Mouse (Mus musculus): ENCODE measurements around the gene Gimap5.

Gene Gimap5

DNA sequence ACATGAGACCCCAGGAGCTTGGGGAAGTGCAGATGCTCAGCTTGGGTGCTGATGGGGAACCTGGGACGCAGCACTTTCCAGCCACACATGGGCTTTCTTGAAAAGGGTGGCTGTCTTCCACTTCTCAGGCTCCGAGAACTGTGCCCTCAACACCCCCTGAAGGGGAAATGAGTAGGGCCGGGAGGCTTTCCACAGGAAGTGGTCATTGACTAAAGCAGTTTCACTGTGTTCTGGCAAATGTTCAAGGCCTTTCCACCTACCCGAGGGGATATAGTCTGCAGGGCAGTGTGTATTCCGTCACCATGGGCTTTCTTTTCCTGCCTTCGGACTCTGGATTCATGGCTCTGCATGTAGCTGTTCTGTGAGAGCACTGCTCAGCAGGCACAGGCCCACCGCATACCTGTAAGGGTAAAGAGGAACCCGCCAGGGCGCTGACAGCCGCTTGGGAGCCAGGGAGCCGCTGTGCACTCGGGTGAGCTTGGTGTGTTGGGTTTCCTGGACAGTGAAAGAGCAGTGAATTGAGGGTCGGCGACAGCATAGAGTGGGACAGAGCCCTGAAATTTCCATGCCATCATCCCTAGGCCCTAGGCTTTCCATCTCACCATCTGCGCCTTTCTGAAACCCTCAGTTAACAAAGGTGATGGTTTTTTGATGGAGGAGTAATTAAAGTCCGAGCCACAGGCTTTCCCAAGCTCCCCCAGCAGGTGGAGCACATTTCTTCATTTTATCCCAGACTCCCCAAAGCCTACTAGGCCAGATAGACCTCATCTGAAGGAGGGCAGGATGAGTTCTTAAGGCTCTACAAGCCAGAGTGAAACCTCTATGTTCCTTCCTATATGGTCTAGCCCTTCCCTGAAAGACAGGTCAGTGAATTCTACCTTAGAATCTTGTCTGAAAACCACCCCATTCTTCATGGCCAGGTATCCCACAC, at the start of gene Gimap5:
Gene Gimap5, plus strand, starts transcription at position 239 of the 931 bp plus-strand sequence.
- DNase-seq (ENCODE audit: low spot score in 2 of 2): peak; percentile 12 to 21

DNA sequence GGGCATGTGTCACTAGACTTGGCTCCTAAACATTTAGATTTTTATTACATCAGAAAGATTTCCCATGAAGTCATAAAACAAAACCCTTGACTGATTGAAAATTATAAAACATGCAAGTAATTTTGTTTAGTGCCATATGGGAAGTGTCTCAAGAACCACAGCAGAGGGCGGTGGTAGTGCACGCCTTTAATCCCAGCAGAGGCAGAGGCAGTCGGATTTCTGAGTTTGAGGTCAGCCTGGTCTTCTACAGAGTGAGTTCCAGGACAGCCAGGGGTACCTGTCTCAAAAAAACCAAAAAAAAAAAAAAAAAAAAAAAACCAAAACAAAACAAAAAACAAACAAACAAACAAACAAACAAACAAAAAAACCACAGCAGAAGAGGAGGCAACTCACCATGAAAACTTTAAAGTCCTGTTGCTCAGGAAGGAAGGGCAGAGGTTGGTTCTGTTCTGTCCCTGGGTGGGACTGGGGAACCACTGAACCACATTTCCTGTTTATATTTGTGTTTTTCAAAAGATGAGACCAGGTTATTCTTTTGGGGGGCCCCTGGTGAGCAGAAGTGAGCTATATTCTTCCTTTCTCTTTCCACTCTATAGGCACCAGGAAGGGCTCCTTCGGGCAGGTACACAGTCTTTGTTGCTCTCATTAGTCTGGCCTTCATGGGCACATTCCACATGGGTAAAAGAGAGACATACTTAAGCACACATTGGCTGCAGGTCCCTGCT, 49.0 kb upstream of the Gimap5 start:
- no peak for DNase-seq (ENCODE audit: low spot score in 2 of 2)

DNA sequence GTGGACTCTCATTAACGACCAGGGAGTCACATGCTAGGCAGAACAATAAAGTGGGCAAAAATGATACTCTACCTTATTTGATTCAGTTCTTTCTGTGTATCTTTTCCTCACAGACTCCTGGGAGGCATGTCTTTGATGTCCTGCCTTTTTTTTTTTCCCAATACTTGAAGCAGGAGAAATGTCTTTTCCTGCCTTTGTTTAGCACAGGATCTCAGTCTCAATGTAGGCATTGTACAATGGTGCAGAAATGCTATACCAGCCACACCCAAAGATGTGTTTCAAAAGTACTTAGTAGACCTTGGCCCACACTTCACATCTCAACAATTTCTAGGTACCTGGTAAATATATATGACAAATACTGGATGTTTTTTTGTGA, 48.5 kb upstream of the Gimap5 start:
- no peak for DNase-seq (ENCODE audit: low spot score in 2 of 2)

DNA sequence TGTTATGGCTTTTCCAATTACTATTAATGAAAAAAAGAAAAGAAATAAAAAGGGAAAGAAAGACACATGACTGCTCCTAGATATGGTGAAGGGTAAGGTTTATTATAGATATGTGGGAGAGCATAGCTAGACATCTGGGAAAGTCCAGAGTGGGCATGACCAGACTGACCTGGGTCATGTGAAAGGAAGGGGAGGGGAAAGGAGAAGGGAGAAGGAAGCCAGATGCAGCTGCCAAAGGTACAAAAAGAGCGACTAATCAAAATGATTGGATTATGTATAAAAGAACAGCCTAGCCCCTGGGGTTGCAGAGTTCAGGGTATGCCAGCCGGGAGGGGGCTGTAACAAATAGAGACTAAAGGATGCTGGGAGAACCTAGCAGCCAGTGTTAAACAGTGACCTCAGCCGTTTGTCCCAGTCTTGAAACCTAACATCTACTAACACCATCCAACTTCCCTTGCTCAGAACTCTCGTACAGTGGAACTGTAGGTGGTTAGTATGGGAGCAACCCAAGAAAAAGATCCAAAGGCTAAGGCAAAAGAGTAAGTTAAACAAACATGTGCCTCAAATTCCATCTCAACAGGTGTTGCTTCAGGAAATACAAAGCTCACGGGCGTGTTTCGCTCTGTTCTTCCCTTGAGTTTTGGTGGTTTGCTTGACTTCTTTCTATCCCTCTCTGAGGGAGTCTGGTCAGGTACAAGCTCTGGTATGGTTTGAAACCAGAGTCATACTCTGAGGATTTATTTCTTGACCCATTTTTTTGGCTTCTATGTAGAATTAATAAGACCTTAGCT, 47.7 kb upstream of the Gimap5 start:
- no peak for DNase-seq (ENCODE audit: low spot score in 2 of 2)

DNA sequence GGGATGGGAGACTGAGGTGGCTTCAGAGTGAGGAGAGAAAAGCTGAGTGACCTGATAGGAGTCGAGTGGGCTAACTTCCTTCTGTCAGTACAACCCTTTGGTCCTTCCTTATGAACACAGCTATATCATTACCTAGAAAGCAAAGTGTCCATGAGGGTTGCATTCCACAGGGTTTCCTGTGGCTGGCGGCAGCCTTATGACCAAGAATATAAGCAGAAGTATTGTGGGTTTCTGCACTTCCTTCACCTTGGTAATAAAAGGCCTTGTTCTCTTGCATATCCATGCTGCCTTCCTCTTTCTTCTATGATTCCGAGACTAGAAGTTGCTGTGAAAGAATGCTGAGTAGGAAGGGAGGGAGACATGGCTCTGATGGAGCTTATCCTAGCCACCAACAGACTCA, 47.1 kb upstream of the Gimap5 start:
- DNase-seq (ENCODE audit: low spot score in 2 of 2): no peak

DNA sequence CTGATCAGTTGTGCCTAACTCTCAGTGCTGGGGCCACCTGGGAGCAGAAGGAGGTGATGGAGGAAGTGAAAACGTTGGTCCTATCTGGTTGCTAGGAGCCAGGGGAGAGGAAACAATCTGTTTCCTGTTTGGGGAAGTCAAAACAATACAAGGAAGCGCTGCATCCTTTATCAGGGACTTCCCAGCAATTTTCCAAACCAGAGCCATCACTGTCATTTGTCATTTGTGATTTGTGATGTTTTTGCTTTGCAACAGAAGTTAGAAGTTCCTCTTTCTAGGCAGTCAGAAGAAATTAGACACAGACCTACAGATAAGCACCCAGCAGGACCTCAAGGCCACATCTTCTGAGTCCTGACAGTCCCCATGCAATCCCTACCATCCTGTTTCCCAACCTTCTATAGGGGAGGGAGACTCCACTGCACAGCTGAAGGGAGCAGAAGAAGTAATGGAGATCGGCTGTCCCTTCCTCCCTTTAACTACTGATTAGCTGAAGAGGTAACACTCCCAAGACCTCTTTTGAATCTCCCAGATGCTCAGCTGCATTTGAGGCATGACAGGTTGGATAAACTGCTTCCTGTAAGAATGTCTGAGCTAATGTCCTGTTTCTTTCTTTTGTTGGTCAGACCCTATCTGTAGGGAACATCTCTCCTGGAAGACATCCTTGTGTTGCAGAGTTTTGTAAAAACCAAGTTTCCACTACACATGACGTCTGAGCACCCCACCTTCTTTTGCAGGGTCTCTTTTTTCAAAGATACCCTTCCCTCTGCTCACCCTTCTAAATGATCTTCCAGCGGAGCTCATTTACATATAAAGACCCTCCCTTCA, 45.5 kb upstream of the Gimap5 start:
- no peak for DNase-seq (ENCODE audit: low spot score in 2 of 2)

DNA sequence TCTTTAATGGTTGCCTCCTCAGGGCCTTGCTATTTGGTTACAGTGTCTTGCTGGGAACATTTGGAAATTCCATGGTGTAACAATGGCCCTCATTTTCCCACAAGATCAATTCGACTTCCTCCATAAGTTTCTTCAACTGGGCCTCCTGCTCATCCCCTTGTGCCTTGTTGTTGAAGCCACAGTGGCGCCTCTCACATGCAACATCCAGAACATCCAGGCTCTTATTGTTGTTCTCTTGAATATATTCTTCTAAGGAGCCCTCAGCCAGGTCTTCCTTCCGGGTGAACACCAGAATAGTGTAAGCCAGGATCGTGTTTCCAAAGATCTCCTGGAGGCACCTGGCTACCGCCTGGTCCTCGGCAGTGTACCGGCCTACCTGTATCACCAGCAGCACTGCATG, 43.9 kb upstream of the Gimap5 start:
- DNase-seq (ENCODE audit: low spot score in 2 of 2): no peak

DNA sequence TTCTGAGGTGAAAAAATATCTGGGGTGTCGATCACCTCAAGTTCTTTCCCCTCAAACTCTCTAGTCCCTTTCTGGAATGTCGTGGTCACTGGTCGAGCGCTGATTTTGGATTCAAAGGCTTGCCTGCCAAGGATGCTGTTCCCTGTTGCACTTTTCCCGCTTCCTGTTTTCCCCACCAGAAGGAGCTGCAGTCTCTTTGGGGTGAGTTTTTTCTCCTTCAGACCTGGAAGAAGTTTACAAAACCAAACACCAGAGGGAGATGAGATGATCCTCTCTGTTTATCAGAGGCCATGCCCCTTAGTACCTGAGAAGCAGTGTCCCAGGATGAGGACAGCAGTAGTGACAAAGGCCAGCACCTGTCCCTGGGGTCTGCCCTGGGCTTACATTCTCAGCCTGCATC, 43.4 kb upstream of the Gimap5 start:
- no peak for DNase-seq (ENCODE audit: low spot score in 2 of 2)

DNA sequence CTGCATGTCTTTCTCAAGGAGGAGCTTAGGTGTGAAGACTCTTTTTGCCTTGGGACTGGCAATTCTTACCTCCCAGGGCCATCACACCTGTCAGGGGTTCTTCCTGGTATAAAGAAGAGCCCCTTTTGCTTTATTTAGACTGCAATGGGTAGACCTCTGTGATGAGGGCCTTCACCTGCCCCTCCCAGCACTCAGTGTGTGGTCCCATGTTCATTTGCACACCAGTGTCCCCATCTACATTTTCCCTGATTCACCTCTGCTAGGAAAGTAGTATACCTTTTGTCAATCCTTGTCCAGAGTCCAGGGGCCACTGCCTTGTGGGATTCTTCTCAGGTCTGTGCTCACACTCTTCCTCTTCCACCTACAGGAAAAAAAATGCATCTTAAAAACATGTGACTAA, 41.9 kb upstream of the Gimap5 start:
- no peak for DNase-seq (ENCODE audit: low spot score in 2 of 2)

DNA sequence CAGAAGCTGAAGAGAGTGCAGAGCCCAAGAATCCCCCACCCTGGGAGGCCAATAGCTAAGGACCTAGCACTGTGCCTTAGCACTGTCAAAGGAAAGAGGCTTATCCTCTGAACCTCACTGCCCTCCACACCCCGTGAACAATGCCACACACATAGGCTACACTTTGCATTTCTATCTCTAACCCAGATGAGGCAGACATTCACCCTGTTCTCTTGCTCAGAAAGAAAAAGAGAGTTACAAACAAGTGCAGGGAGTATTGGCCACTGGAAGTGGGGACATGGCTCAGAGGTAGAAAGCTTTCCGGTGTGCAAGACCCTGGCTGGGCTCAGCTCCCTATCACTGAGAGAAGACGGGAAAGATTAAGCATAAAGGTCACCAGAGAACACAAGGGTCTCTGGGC, 39.9 kb upstream of the Gimap5 start:
- no peak for DNase-seq (ENCODE audit: low spot score in 2 of 2)

DNA sequence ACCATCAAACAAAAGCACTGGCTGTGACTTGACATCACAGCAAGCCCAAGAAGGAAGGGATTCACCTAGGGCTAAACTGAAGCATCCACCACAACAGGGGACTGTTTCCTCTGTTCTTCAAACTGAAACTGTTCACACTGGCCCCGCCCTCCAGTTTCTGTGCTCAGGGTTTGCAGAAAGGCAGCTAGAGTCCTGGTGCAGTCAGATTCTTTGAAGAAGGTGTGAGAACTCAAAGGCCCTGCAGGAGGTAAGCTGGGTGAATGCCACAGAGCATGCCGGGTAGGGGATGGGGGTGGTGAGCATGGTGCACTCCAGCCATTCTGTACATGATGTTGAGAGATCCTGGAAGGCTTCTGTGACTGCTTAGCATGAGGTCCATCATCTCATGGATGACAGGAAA, 27.5 kb upstream of the Gimap5 start, which contains the start of the genes Gm28053 and Gimap7:
Gene Gm28053, plus strand, starts transcription at position 153 of the 400 bp plus-strand sequence.
Gene Gimap7, plus strand, starts transcription at position 167 of the 400 bp plus-strand sequence.
- DNase-seq (ENCODE audit: low spot score in 2 of 2): no peak

DNA sequence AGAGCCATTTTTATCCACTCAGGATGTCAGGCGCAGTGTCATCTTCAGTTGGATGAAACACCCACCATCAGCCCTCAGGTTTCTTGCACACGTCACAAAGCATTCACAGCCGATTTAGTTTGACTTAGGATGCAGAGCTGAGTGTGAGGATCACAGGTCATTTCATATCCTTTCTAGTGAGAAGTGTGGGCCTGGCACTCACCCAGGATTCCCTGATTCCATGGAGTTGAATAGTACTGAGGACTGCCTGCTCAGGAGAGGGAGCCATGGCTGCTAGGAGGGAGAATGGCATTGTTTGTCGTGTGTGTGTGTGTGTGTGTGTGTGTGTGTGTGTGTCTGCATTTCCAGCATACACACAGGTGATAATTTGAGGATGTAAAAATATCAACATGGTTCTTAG, 25.7 kb upstream of the Gimap5 start:
- no peak for DNase-seq (ENCODE audit: low spot score in 2 of 2)

DNA sequence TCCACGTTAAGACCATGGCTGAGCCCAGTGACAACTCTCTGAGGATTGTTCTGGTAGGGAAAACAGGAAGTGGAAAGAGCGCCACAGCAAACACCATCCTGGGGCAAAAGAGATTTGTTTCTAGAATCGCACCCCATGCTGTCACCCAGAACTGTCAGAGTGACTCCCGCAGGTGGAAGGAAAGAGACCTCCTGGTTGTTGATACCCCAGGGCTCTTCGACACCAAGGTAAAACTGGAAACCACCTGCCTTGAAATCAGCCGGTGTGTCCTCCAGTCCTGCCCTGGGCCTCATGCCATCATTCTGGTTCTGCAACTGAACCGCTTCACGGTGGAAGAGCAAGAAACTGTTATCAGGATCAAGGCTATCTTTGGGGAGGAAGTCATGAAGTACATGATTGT, 22.5 kb upstream of the Gimap5 start:
- DNase-seq (ENCODE audit: low spot score in 2 of 2): no peak

DNA sequence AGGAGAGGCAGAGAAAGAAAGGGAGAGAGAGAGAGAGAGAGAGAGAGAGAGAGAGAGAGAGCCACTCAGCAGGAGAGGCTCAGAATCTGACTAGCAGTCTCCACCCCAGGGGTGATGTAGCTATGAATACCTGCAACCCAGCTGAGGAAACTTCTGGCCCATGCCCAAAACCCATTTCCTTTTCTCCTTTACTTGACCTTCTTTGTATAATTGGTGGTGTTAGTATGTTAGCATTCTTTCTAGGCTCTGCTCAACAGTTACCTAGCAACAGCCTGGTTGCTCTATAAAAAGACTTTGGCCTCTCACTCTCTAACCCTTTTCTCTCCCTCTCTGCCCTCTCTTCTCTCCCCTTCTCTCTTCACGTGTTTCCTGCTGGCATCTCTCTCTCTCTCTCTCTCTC, 20.5 kb upstream of the Gimap5 start:
- DNase-seq (ENCODE audit: low spot score in 2 of 2): peak in 1 of 2 experiments; percentile 42

DNA sequence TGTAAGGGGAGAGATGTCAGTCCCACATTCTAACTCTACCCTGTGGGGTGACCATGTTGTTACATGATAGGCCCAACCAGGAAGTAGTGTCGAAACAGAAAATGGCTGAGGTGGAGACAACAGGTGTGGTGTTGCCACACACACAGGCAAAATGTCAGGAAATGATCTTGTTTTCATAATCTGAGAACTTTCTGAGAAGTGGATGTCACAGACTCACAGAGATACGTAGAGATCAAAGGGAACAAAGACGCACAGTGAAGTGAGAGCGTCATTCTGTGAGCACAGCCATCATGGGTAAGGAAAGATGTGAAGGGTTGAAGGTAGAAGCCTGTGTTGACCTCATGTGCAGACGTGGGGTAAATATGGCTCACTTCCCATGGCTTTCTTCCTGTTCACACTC, 18.2 kb upstream of the Gimap5 start:
- no peak for DNase-seq (ENCODE audit: low spot score in 2 of 2)

DNA sequence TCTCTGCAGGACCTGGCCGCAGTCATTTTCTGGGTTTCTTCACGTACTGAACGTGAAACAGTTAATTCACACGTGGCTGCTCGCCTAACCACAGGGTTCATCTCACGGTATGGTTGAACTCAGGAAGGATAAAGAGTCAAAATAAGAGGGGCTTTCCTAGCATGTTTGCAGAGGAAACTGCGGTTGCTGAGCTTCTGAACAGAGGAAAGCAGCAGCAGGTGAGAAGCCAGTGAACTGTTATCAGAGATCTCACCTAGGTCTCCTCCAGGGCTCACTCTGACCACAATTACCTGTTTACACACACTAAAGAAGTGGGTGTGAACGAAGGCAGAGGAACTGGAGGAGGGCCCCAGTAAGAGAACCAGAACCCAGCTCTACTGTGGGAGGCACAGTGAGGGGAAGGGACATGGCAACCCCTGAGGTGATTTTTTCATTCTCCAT, 13.1 kb upstream of the Gimap5 start:
- DNase-seq (ENCODE audit: low spot score in 2 of 2): no peak

DNA sequence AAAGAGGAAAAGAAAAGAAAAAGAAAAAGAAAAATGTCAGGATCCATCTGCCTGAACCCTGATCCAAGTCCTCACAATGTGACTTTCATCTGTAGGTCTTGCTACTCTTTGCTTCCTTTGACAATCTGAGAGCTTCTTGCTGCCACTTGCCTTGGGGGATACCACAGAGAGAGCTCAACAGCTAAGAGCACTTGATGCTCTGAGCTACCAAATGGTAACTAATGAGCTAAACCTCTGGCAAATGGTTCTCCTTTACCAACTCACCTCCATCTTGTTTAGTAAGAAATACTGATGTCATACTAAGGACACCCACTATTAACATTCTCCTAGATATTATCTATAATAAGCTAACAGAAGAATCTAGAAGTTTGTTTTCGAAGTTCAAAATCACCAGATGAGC, 12.3 kb upstream of the Gimap5 start:
- DNase-seq (ENCODE audit: low spot score in 2 of 2): no peak

DNA sequence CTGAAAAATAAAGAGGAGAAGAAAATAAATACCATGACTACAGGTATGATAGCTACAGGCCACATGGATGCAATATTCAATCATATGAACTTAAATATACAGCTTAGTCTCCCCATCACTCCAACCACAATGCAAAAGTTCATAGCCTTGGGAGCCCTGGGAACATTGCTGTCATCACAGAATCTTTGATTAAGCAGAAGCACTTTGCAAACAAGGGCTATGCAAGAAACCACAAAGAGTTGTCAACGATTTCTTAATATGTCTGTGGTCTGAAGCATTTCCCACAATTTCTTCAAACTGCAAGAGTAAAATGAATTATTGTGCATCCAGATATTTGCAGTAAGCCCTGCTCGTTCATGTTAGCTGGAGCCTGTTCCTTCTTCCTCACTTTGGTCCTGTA, 8.9 kb upstream of the Gimap5 start:
- DNase-seq (ENCODE audit: low spot score in 2 of 2): no peak

DNA sequence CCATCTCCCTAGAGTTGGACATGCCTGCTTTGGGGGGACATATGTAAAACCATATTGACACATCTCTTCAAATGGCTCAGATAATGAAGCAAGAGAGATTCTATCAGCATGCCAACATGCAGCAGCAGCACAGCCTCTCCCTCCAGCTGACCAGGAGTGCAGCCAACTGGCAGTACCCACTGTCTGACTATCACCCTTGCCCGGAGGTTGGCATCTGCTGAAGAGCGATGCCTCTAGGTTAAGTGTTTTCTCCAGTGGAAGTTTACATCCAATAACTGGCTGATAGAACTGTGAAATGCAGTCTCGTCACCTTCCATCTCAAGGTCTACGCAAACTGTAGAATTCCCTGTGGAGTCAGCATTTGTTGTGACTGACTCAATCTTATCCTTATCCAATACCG, 8.3 kb upstream of the Gimap5 start:
- DNase-seq (ENCODE audit: low spot score in 2 of 2): no peak

DNA sequence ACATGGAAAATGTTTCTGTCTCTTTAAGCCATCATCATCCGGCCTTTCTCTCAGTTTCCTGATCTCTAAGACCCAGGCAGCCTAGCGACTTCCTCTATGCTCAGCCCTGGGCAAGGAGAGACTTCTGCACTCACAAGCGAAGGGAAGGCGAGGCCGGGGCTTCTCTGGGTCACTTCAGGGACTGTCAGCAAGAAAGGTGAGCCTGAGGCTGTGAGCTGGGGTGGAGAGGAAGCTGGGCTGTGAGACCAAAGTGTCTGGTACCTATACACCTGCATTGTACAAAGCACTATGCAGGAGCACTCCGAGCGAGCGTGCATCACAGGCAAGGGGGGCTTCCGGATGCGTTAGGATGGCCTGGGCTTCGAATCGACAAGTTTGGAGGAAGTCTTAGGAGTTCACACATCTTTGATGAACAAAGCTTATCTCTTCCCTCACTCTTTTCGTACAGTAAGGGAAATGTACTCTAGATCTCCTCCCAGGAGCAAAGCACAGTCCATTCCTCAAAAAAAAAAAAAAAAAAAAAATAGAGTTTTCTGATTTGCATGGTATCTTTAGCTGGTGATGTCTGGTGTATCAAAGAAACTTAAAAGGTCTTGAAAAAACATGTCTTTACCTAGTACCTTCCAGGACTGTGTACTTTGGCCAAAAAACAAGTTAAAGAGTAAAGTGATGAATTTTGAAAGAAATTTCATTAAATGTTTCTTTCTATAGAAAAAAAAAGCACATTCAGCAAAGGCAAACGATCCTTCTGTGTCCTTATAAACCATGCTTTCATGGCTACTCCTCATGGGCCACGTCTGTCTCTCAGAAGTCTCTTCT, 6.8 kb upstream of the Gimap5 start, which contains the start of gene Gimap1:
Gene Gimap1, plus strand, starts transcription at position 94 of the 819 bp plus-strand sequence.
- no peak for DNase-seq (ENCODE audit: low spot score in 2 of 2)

DNA sequence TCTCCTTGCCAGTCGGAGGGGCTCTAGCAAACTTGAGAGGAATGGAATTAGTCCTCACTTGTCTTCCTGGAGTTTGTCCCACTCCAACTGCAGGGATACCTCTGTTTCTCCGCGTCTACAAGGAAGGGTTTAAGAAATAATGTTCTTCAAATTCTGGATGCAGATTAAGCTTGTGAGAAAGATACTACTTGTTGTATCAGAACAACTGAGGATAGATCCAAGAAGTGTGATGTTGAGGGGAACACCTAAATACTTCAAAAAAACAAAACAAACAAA, 6.3 kb upstream of the Gimap5 start:
- no peak for DNase-seq (ENCODE audit: low spot score in 2 of 2)

All from frontal cortex, postnatal 36 days (tissue).